ENCODE assay signal across 8 mouse cellular contexts in genomic region chr2:84714811-84715561, GRCm38 (mm10). TPM values are rescaled to one million over a fixed set of nuclear protein-coding genes. Genes with fewer than 3 reads are reported as not detected.
A peak's percentile ranks its signal among the peaks of the same experiment; 100 is the strongest.
DNase-seq lines count a peak whose midpoint lies in the region; ATAC-seq and TF ChIP-seq lines count a peak whose summit lies in the region.

Gene Zdhhc5, minus strand, starts transcription at chr2:84715180.

- no peaks in the 10 kb centered on the region for H3K9me3 ChIP-seq in CH12.LX (replicated peaks; ENCODE audit: low read length)
- no peaks in the 10 kb centered on the region for H3K9me3 ChIP-seq in forebrain, embryonic 11.5 days (ENCODE audit: control insufficient read depth, low read length)
- no peaks in the 10 kb centered on the region for H3K9me3 ChIP-seq in heart, embryonic 16.5 days (replicated peaks; ENCODE audit: control insufficient read depth, low read length)
- H3K9me3 ChIP-seq in liver, embryonic 15.5 days (replicated peaks), result no peaks in the 10 kb centered on the region
- no peaks in the 10 kb centered on the region for H3K9me3 ChIP-seq in neural tube, embryonic 12.5 days

- no peaks in the 10 kb centered on the region for H3K27me3 ChIP-seq in CH12.LX (replicated peaks)
- no peaks in the 10 kb centered on the region for H3K27me3 ChIP-seq in forebrain, embryonic 11.5 days (ENCODE audit: control insufficient read depth, insufficient read depth, low read length)
- H3K27me3 ChIP-seq in heart, embryonic 16.5 days (ENCODE audit: control insufficient read depth, insufficient read depth, low read length), result no peaks in the 10 kb centered on the region
- H3K27me3 ChIP-seq in liver, embryonic 15.5 days, result no peaks in the 10 kb centered on the region
- no peaks in the 10 kb centered on the region for H3K27me3 ChIP-seq in neural tube, embryonic 12.5 days (replicated peaks)

- peak within 1 kb of the TSS; percentile 99 for H3K27ac ChIP-seq in CH12.LX (ENCODE audit: insufficient read depth, low read depth)
- peak within 1 kb of the TSS; percentile 96 for H3K27ac ChIP-seq in forebrain, embryonic 11.5 days (ENCODE audit: low read depth, low read length)
- H3K27ac ChIP-seq in heart, embryonic 16.5 days (ENCODE audit: low read length), result peak within 1 kb of the TSS; percentile 99
- peak within 1 kb of the TSS; percentile 99 for H3K27ac ChIP-seq in liver, embryonic 15.5 days (replicated peaks)
- H3K27ac ChIP-seq in neural tube, embryonic 12.5 days, result peak within 1 kb of the TSS; percentile 94

- in situ Hi-C loops in CH12.LX (cut with MboI; ENCODE audit: low pct_ligation_motif_present, low pct_unique_long_range_greater_than_20kb, low sequenced_read_pairs), result no loop called here

- dilution Hi-C loops in CH12.LX (cut with MboI; ENCODE audit: extremely low pct_ligation_motif_present, extremely low pct_unique_long_range_greater_than_20kb, low sequenced_read_pairs), result no loop called here

- peaks cover 9 to 16% of the 10 kb centered on the region in 2 experiments for H3K36me3 ChIP-seq in CH12.LX (replicated peaks in 1 of 2; ENCODE audit: control insufficient read depth in 1 of 2, insufficient read depth in 1 of 2, low read length in 1 of 2)
- H3K36me3 ChIP-seq in forebrain, embryonic 11.5 days (ENCODE audit: control insufficient read depth, insufficient read depth, low read length), result peaks cover 5% of the 10 kb centered on the region; the same call in 1 of the 2 replicates
- peaks cover 8% of the 10 kb centered on the region for H3K36me3 ChIP-seq in heart, embryonic 16.5 days (ENCODE audit: control insufficient read depth, insufficient read depth)
- H3K36me3 ChIP-seq in liver, embryonic 15.5 days (replicated peaks), result peaks cover 14% of the 10 kb centered on the region
- peaks cover 10% of the 10 kb centered on the region for H3K36me3 ChIP-seq in neural tube, embryonic 12.5 days

- WGBS in forebrain, embryonic 11.5 days, result under 1% methylated on average over 102 of the region's 107 CpGs
- WGBS in heart, embryonic 16.5 days, result under 1% methylated on average over 93 of the region's 107 CpGs
- under 1% methylated on average over 105 of the region's 107 CpGs for WGBS in liver, embryonic 15.5 days (ENCODE audit: insufficient replicate concordance)
- WGBS in neural tube, embryonic 12.5 days, result under 1% methylated on average over 107 of the region's 107 CpGs

- peak within 1 kb of the TSS; percentile 77 to 95 (median 90) for H3K4me3 ChIP-seq in CH12.LX (replicated peaks in 1 of 3; ENCODE audit: low read depth in 2 of 3, low read length in 2 of 3, poor library complexity in 1 of 3)
- H3K4me3 ChIP-seq in forebrain, embryonic 11.5 days (ENCODE audit: low read depth, low read length), result peak within 1 kb of the TSS; percentile 96
- peak within 1 kb of the TSS; percentile 95 for H3K4me3 ChIP-seq in heart, embryonic 16.5 days (ENCODE audit: low read length)
- peak within 1 kb of the TSS; percentile 86 for H3K4me3 ChIP-seq in liver, embryonic 15.5 days (replicated peaks)
- peak within 1 kb of the TSS; percentile 89 for H3K4me3 ChIP-seq in neural tube, embryonic 12.5 days

- no peak for TF ChIP-seq RAD21 in CH12.LX (IDR thresholded peaks at IDR 0.05; ENCODE audit: low read depth, low read length)

- TF ChIP-seq CTCF in CH12.LX (conservative IDR thresholded peaks at IDR 0.05 in 1 of 2, IDR thresholded peaks at IDR 0.05 in 1 of 2; ENCODE audit: low read depth in 2 of 2, low read length in 2 of 2), result no peak

- peak within 1 kb of the TSS; percentile 85 for H3K4me2 ChIP-seq in CH12.LX (ENCODE audit: insufficient read depth, low read depth, poor library complexity, severe bottlenecking)
- H3K4me2 ChIP-seq in forebrain, embryonic 11.5 days (ENCODE audit: low read depth, low read length, severe bottlenecking), result peak within 1 kb of the TSS; percentile 85
- H3K4me2 ChIP-seq in heart, embryonic 16.5 days (ENCODE audit: low read depth, low read length), result peak within 1 kb of the TSS; percentile 73
- peak within 1 kb of the TSS; percentile 91 for H3K4me2 ChIP-seq in liver, embryonic 15.5 days
- H3K4me2 ChIP-seq in neural tube, embryonic 12.5 days (replicated peaks), result peak within 1 kb of the TSS; percentile 84

- ATAC-seq in forebrain, embryonic 11.5 days (replicated peaks; ENCODE audit: low FRiP score), result peak; percentile 97
- ATAC-seq in heart, embryonic 16.5 days (replicated peaks; ENCODE audit: extremely low read depth, insufficient read depth, low FRiP score), result peak; percentile 91
- ATAC-seq in liver, embryonic 15.5 days (ENCODE audit: insufficient read depth), result peak; percentile 92
- ATAC-seq in neural tube, embryonic 12.5 days (ENCODE audit: low FRiP score, low read depth), result peak; percentile 97

- peaks cover 0 to 22% of the 10 kb centered on the region in 2 experiments; a peak in 3 of 4 replicates for H3K4me1 ChIP-seq in CH12.LX (ENCODE audit: control insufficient read depth in 1 of 2, insufficient read depth in 2 of 2)
- H3K4me1 ChIP-seq in forebrain, embryonic 11.5 days (replicated peaks; ENCODE audit: control insufficient read depth, insufficient read depth, low read length), result 0 out of 2 replicates have a peak, but pooled peaks cover 2% of the 10 kb centered on the region
- peaks cover 23% of the 10 kb centered on the region for H3K4me1 ChIP-seq in heart, embryonic 16.5 days (ENCODE audit: control insufficient read depth, insufficient read depth, low read length)
- peaks cover 49% of the 10 kb centered on the region for H3K4me1 ChIP-seq in liver, embryonic 15.5 days (replicated peaks)
- peaks cover 13% of the 10 kb centered on the region for H3K4me1 ChIP-seq in neural tube, embryonic 12.5 days

- H3K9ac ChIP-seq in CH12.LX (ENCODE audit: insufficient read depth, low read depth), result peak within 1 kb of the TSS; percentile 98
- H3K9ac ChIP-seq in forebrain, embryonic 11.5 days (ENCODE audit: low read length), result peak within 1 kb of the TSS; percentile 95
- H3K9ac ChIP-seq in heart, embryonic 16.5 days (ENCODE audit: low read length), result peak within 1 kb of the TSS; percentile 99
- peak within 1 kb of the TSS; percentile 94 for H3K9ac ChIP-seq in liver, embryonic 15.5 days
- peak within 1 kb of the TSS; percentile 94 for H3K9ac ChIP-seq in neural tube, embryonic 12.5 days

- TF ChIP-seq POLR2A in CH12.LX (IDR thresholded peaks at IDR 0.05; ENCODE audit: low read depth, low read length), result peak; percentile 92

- peak; percentile 95 for DNase-seq in CH12.LX (ENCODE audit: extremely low read depth)
- DNase-seq in c-Kit-positive CD71-positive TER-119-negative erythroid progenitor cells, embryonic 14.5 days (ENCODE audit: low read depth), result peak; percentile 96
- peak; percentile 100 for DNase-seq in forebrain, embryonic 11.5 days (ENCODE audit: low spot score)
- peak; percentile 99 for DNase-seq in kidney, postnatal 36 days
- DNase-seq in telencephalon, adult 2 months (ENCODE audit: low read depth, low spot score), result peak; percentile 96

- TF ChIP-seq EP300 in CH12.LX (IDR thresholded peaks at IDR 0.05; ENCODE audit: low read length), result no peak

- H3K79me2 ChIP-seq in CH12.LX (replicated peaks; ENCODE audit: control insufficient read depth, extremely low read depth, insufficient read depth, poor library complexity, severe bottlenecking), result peaks cover 32% of the 10 kb centered on the region

TF ChIP-seq in CH12.LX, 34 proteins besides CTCF, POLR2A, EP300 and RAD21 (continues in another document):
- TF ChIP-seq TBP (conservative IDR thresholded peaks at IDR 0.05; ENCODE audit: low read depth, low read length) (no peak), TCF12 (IDR thresholded peaks at IDR 0.05; ENCODE audit: low read depth, low read length) (peak; percentile 10; the same call in 1 of the 2 replicates), UBTF (IDR thresholded peaks at IDR 0.05; ENCODE audit: low read depth, low read length) (no peak), MEF2A (IDR thresholded peaks at IDR 0.05; ENCODE audit: borderline replicate concordance, low read depth, low read length) (peak; percentile 9; the same call in 1 of the 2 replicates), ZNF384 (IDR thresholded peaks at IDR 0.05; ENCODE audit: low read depth, low read length) (no peak), PAX5 (IDR thresholded peaks at IDR 0.05; ENCODE audit: low read length) (no peak), ZKSCAN1 (IDR thresholded peaks at IDR 0.05; ENCODE audit: borderline replicate concordance, low read depth, low read length) (no peak), JUND (conservative IDR thresholded peaks at IDR 0.05; ENCODE audit: low read depth, low read length) (no peak), BHLHE40 (IDR thresholded peaks at IDR 0.05; ENCODE audit: low read depth, low read length) (peak; percentile 73), MYC (IDR thresholded peaks at IDR 0.05; ENCODE audit: low read depth, low read length) (no peak), IRF4 (IDR thresholded peaks at IDR 0.05; ENCODE audit: low read depth, low read length) (peak; percentile 14; the same call in 1 of the 2 replicates), JUN (IDR thresholded peaks at IDR 0.05; ENCODE audit: insufficient read depth, low read depth, low read length) (no peak), ETS1 (conservative IDR thresholded peaks at IDR 0.05; ENCODE audit: low read depth, low read length) (no peak), MAFK (IDR thresholded peaks at IDR 0.05; ENCODE audit: insufficient replicate concordance, low read length) (no peak), ELF1 (IDR thresholded peaks at IDR 0.05; ENCODE audit: low read depth, low read length) (peak; percentile 75), MAZ (IDR thresholded peaks at IDR 0.05; ENCODE audit: low read depth, low read length) (no peak; the same call in none of the 2 replicates), USF2 (conservative IDR thresholded peaks at IDR 0.05; ENCODE audit: low read depth, low read length) (no peak), SIN3A (IDR thresholded peaks at IDR 0.05; ENCODE audit: low read length) (peak; percentile 73; the same call in 1 of the 2 replicates), USF1 (IDR thresholded peaks at IDR 0.05; ENCODE audit: low read depth, low read length) (no peak), NRF1 (IDR thresholded peaks at IDR 0.05; ENCODE audit: low read depth, low read length) (peak; percentile 62), HCFC1 (IDR thresholded peaks at IDR 0.05; ENCODE audit: low read depth, low read length) (no peak; the same call in 1 of the 2 replicates), E2F4 (IDR thresholded peaks at IDR 0.05; ENCODE audit: insufficient replicate concordance, low read depth, low read length) (0 out of 2 replicates have a peak, but pooled peaks have one; percentile 8), KAT2A (IDR thresholded peaks at IDR 0.05; ENCODE audit: insufficient replicate concordance, low read length) (no peak)

RNA-seq across cellular contexts. Expression of gene Zdhhc5, which starts in this region (rescaled TPM):
- total RNA-seq in CH12.LX (2012; rRNA removed) (25.4 and 28.5 TPM in 2 replicates), CH12.LX (2014; rRNA removed) (35.5 and 37.7 TPM in 2 replicates)
- 37.6 and 45.5 TPM in 2 replicates for polyA plus RNA-seq in CH12.LX (2012; ENCODE audit: insufficient read length, low read depth)
- polyA plus RNA-seq in forebrain, embryonic 11.5 days (2014; fragmentation: Nextera tagmentation; extraction: Ambion mirVana), result 27.7 and 28.4 TPM in 2 replicates
- polyA plus RNA-seq in heart, embryonic 16.5 days (2015; fragmentation: Nextera tagmentation; extraction: Ambion mirVana), result 21.7 and 22.7 TPM in 2 replicates
- 17.3 and 18.4 TPM in 2 replicates for polyA plus RNA-seq in liver, embryonic 15.5 days (2015; fragmentation: Nextera tagmentation; extraction: Ambion mirVana)
- polyA plus RNA-seq in neural tube, embryonic 12.5 days (2016; fragmentation: Nextera tagmentation; extraction: Ambion mirVana), result 24.3 and 27.1 TPM in 2 replicates

Comparison
In these comparisons a context has a peak if more than half of its experiments do, and no peak if none do; other contexts are left out.
1. Peak in every context shown above with its lines: DNase-seq, ATAC-seq, H3K4me3 ChIP-seq and H3K27ac ChIP-seq.